Mouse (Mus musculus): ENCODE results near the gene Rsbn1l.
A peak's percentile ranks its signal among the peaks of the same experiment; 100 is the strongest.
"Not testable (repeated sequence)": the region's sequence is repeated elsewhere in the genome, so short reads cannot be mapped to it uniquely, and the experiment has no call there.

The Rsbn1l gene

GRCm38 (mm10) chr5:20950093-20950492 lies 6.1 kb downstream of the Rsbn1l start:
- DNase-seq (ENCODE audit: low spot score), result peak; percentile 7

DNA sequence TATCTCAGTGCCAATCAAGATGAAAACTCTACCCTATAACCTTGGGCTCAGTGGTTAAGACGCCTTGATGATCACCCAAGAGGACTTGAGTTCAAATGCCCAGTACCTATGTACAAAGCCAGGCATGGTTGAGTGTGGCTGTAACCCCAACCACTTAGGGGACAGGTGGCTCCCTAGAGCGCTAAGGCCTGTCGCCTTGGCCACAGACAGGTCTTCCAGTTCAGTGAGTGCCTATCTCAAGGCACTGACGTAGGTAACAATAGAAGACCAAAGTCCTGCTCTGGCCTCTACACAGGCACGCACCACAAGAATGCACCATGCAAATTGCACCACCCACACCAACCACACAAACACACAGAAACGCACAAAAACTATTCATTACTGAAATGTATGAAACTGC lies 9.3 kb downstream of the Rsbn1l start:
- no peak for DNase-seq (ENCODE audit: low spot score)

DNA sequence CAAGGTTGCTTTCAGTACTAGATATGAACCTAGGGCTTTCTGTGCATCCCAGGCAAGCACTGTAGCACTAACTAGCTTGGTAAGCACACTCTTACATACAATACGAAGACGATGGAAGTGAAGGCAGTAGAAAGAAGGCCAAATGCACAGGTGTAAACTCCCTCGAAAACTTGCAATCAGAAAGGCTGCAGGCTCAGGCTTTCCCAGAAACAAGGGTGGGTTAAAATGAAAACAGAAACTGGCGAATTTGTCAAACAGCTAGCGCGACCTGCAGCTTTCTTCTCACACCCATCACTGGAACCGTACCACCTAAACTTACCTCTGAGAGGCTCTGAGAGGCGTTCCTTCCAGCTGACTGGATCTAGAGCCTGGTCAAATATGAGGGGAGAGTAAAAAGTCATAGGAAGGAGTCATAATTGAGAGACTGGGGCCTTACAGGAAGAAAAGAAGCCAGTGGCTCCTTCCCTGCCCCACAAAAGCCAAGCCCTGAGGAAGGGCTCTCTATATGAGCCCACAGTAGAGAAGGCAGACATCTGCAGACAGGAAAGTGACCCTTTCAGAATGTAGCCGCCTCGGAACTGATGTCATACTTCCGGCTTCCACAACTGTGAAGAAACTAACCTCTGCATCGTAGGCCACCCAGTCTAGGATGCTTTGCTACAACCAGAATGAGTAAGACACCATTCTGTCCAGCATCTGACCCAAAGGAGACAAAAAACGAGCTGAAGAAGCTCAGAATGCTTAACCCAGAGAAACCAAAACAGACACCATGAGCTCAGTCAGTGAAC lies 11.0 kb downstream of the Rsbn1l start:
- no peak for DNase-seq (ENCODE audit: low spot score)

DNA sequence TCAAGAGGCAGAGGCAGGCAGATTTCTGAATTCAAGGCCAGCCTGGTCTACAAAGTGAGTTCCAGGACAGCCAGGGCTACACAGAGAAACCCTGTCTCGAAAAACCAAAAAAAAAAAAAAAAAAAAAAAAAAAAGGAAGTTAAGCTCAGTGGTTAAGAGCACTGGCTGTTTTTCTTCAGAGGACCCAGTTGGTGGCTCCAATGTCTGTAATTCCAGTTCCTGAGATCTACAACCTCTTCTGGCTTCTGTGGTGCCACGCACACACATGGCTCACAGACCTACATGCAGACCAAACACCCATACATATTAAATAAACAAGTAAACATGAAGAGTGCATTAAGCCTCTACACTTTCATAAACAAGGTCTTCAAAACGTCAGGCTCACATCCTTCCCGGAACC lies 12.4 kb downstream of the Rsbn1l start:
- DNase-seq (ENCODE audit: low spot score), result not testable (repeated sequence)

DNA sequence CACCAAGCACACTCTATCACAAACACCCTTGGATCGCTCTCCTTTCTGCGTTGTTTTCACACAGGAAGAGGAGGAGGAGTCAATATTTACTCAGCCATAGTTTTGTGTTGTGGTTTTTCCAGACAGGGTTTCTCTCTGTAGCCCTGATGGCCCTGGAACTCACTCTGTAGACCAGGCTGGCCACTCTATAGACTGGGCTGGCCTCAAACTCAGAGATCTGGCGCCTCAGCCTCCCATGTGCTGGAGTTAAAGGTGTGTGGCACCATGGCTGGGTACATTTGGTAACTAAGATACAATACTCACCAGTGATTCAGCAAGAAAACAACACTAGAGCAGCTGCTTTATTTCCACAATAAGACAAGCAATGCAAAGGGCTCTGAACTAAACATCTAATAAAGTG lies 13.7 kb downstream of the Rsbn1l start:
- no peak for DNase-seq (ENCODE audit: low spot score)

DNA sequence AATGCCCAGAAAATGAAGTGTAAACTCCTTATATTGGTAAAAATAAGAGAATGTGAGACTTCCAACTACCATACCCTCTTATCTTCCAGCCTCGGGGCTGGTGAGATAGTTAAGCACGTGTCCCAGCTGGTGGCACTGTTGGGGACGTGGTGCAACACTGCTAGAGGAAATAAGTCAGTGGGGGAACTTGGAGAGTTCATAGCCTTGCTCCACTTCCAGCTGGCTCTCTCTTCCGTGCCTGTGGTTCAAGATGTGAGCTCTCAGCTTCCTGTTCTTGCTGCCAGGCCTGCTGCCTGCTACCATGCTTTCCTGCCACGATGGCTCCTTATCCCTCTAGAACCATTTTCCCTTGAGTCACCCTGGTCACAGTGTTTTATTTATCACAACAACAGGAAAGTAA lies 15.0 kb downstream of the Rsbn1l start:
- no peak for DNase-seq (ENCODE audit: low spot score)

DNA sequence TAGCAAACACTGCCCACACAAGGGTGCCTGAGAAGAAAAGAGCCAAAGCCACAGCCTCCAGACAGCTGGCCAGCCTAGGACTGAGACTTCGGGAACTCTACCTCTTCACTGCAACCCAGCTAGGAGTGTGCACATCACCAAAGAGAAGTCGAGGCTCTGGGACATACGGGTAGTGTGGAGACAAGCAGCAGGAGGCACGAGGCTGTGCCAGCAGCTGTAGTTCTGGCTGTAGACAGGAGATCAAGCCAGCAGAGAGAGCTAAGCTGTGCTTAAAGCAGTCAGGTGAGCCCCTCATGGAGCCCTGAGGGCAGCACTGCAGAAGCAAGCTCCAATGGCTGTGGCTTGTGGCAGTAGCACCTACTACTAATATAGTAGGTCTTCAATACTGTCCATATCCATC lies 15.5 kb downstream of the Rsbn1l start:
- no peak for DNase-seq (ENCODE audit: low spot score)

GRCm38 (mm10) chr5:20940040-20940571 lies 16.1 kb downstream of the Rsbn1l start:
- no peak for DNase-seq (ENCODE audit: low spot score)

- no peak for DNase-seq (ENCODE audit: low spot score)
Measured at GRCm38 (mm10) chr5:20938523-20938922, 17.7 kb downstream of the Rsbn1l start.

GRCm38 (mm10) chr5:20935934-20936333 lies 20.3 kb downstream of the Rsbn1l start:
- no peak for DNase-seq (ENCODE audit: low spot score)

GRCm38 (mm10) chr5:20932585-20932984 lies 23.6 kb downstream of the Rsbn1l start:
- DNase-seq (ENCODE audit: low spot score), result no peak

GRCm38 (mm10) chr5:20931300-20931699 lies 24.9 kb downstream of the Rsbn1l start:
- no peak for DNase-seq (ENCODE audit: low spot score)

DNA sequence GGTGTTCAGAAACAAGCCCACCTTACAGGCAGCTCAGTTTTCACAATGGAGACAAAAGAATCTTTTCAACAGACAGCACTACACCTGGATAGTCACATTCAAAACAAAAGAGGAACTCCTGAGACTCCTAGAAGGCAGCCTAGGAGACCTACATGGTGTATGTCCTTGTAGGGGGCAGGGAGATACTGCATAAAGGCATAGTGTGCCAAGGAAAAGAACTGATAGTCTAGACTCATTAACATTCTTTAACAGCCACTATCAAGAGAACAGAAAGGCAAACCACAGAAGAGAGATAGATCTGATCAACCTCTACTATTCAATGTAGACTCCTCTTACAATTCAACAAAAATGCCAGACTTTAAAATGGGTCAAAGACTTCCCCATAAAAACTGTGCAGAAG lies 25.8 kb downstream of the Rsbn1l start:
- DNase-seq (ENCODE audit: low spot score), result no peak

- DNase-seq (ENCODE audit: low spot score), result no peak
Measured at GRCm38 (mm10) chr5:20929669-20930151, 26.5 kb downstream of the Rsbn1l start.

DNA sequence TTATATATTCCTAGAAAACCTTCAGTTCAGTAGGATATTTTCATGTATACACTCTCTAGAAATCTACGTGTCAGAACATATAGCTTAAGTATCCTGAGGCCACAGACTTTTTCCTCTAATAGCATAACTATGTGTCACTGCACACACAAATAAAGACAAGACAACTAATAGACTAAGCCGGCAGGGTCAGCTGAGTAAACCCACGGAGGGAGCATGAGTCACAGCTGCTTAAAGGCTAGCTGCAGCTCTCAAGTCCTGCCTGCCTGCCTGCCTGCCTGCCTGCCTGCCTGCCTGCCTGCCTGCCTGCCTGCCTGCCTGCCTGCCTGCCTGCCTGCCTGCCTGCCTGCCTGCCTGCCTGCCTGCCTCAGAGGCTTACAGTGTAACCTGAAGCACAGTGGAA lies 30.7 kb downstream of the Rsbn1l start:
- no peak for DNase-seq (ENCODE audit: low spot score)

DNA sequence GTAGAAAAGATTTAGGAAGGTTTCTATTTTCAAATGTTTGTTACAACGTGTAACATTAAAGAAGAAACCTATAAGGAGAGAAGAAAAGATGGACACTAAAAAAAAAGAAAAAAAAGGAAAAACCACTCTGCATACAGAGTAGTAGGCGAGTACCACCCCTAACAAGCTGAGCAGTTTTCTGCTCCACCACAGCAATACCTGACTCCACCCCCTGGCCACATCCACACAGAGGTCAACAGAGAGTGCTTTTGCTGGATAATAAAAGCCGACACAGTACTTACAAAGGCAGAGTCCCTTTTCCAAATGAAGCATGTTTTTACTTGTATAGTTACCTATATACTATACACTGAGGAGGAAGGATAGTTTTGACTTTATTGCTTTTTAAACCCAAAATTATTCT lies 31.6 kb downstream of the Rsbn1l start:
- no peak for DNase-seq (ENCODE audit: low spot score)

DNA sequence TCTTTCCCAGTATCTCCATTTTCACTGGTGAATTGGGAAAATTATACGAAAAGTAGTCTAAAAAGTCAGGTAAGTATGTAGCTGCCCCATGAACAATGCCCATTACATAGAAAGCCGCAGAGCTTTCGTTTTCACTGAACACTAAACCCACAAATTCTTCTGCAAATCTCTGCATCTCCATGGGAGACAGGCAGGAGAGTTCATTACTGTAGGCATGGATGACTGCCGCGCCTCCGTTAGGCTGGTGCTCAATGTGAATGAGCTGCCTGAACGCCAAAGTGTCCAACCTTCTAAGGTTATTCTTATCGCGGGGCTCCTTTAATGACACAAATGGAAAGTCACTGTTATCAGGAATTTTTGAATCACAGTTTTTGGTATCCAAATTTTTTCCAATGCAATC lies 36.6 kb downstream of the Rsbn1l start:
- DNase-seq (ENCODE audit: low spot score), result no peak

- DNase-seq (ENCODE audit: low spot score), result no peak
Measured at GRCm38 (mm10) chr5:20918967-20919366, 37.2 kb downstream of the Rsbn1l start.

DNA sequence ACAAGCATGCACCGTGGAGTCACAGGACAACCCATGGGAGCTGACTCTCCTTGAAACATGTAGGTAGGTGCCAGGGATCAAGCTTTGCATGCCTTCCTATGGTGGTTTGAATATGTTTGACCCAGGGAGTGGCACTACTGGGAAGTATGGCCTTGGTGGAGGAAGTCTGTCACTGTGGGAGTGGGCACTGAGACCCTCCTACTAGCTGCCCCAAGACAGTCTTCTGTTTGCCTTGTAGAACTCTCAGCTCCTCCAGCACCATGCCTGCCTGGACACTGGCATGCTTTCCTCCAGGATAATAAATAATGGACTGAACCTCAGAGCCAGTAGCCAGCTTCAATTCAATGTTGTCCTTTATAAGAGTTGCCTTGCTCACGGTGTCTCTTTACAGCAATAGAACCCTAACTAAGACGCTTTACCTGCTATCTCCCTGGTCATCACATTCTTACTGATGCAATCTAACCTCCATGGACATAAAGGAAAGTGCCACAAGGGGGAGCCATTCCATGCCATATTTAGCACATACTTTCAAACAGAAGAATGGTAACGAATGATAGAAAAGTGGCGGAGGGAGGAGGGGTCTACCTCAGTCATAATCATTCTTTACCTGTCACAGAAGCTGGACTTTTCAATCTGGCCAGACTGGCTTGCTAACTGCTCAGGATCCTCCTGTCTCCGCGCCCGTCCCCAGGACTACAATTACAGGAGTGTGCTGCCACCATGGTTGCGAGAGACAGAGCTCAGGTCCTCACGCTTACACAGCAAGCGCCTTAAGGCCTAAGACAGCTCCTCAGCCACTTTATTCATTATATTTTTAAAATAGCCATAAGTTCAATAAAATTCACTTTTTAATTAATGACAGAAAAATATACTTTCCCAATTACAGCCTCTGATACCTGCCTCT lies 42.6 kb downstream of the Rsbn1l start:
- peak; percentile 84 for DNase-seq (ENCODE audit: low spot score)

DNA sequence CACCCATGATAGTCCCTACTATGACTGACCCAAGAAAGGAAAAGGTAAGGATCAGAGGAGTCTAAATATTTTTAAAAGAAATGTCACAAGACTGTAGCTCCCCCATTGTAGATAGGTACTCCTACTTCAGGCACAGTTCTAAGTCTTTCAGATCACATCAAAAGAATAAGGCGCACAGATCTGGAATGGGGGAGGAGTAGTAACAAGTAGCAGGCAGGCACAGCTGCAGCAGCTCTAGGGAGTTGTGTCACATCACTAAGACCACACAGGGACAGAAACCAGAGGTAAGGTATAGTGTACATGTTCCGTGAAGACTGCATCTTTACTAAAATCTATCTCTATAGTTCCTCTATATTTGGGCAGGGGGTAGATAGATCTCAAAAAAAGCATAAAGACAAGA lies 44.5 kb downstream of the Rsbn1l start:
- no peak for DNase-seq (ENCODE audit: low spot score)

GRCm38 (mm10) chr5:20906191-20906590 lies 50.0 kb downstream of the Rsbn1l start:
- no peak for DNase-seq (ENCODE audit: low spot score)

DNA sequence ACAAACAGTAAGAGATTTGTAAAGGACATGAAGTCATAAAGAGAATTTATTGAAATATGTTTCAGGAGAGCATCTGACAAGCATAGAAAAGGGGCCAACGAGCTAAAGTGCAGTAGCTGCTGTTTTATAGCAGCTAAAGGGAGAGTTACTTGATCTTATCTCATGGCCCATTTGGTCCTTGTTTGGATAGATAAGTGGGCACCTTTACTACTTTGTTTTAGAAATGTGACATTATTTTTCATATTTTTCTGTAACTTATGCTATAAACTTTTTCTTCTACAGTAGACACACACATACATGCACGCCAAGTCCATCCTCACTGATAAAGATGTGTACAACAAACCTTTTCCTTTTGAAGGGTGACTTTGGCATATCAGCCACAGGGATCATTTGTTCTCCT lies 50.8 kb downstream of the Rsbn1l start:
- DNase-seq (ENCODE audit: low spot score), result no peak

- DNase-seq (ENCODE audit: low spot score), result no peak
Measured at GRCm38 (mm10) chr5:20904647-20905046, 51.6 kb downstream of the Rsbn1l start.
